ENCODE assay signal across 23 mouse cellular contexts in the genomic region with DNA sequence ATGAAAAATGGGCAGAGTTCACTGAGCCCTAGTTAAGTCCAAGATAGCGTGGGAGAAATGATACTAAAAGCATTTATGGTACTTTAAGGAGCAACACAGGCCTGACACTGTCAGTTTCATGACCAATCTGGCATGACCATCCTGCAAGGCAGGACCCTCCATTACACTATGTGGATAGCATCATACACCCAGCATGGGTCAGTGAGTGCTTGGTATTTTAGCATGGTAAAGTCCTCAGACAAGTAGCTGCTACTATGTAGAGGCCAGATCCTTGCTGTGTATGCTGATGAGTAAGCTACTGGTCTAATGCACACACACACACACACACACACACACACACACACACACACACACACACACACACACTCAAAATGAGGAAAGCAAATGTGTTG.
"Had no signal": no experiment of that assay in that cellular context is flagged by ENCODE, and none has a peak within 500 bp of the region (broad histone marks: within the 10 kb centered on the region; RNA-seq: fewer than 3 reads in every experiment).

No protein-coding gene starts in this region.

- DNase-seq: gastrocnemius, adult 2 months; gastrocnemius, postnatal 10 days; gastrocnemius, postnatal 25 days; heart, adult 18-20 months; heart, postnatal 10 days; heart, postnatal 4 days; kidney, postnatal 14 days; liver; liver, embryonic 13.5 days had no signal

- H3K4me1 ChIP-seq: heart, embryonic 10.5 days; heart, embryonic 12.5 days; hindbrain, embryonic 10.5 days; hindbrain, embryonic 13.5 days; hindbrain, embryonic 15.5 days; intestine, embryonic 15.5 days; limb, embryonic 10.5 days; limb, embryonic 12.5 days; liver, embryonic 13.5 days; liver, embryonic 15.5 days had no signal

- H3K4me2 ChIP-seq: heart, embryonic 12.5 days; hindbrain, embryonic 13.5 days; hindbrain, embryonic 15.5 days; intestine, embryonic 15.5 days; limb, embryonic 12.5 days; liver, embryonic 11.5 days; liver, embryonic 13.5 days; liver, embryonic 15.5 days had no signal

- H3K27ac ChIP-seq: gastrocnemius, adult 2 months; heart, embryonic 10.5 days; hindbrain, embryonic 10.5 days; hindbrain, embryonic 13.5 days; hindbrain, embryonic 15.5 days; intestine, embryonic 15.5 days; layer of hippocampus, adult 2 months; left cerebral cortex, adult 2 months; limb, embryonic 10.5 days; limb, embryonic 12.5 days; liver, embryonic 13.5 days; liver, embryonic 15.5 days had no signal

- H3K27me3 ChIP-seq: heart, embryonic 12.5 days; hindbrain, embryonic 13.5 days; hindbrain, embryonic 15.5 days; intestine, embryonic 15.5 days; limb, embryonic 12.5 days; liver, embryonic 13.5 days; liver, embryonic 15.5 days had no signal

- H3K36me3 ChIP-seq: heart, embryonic 10.5 days; heart, embryonic 12.5 days; hindbrain, embryonic 10.5 days; hindbrain, embryonic 13.5 days; hindbrain, embryonic 15.5 days; intestine, embryonic 15.5 days; limb, embryonic 10.5 days; limb, embryonic 12.5 days; liver, embryonic 13.5 days; liver, embryonic 15.5 days had no signal

- H3K4me3 ChIP-seq: gastrocnemius, adult 2 months; heart, embryonic 10.5 days; heart, embryonic 12.5 days; hindbrain, embryonic 10.5 days; hindbrain, embryonic 13.5 days; hindbrain, embryonic 15.5 days; intestine, embryonic 15.5 days; layer of hippocampus, adult 2 months; left cerebral cortex, adult 2 months; limb, embryonic 10.5 days; limb, embryonic 12.5 days; liver, embryonic 13.5 days; liver, embryonic 15.5 days had no signal

- H3K9ac ChIP-seq: heart, embryonic 12.5 days; hindbrain, embryonic 13.5 days; hindbrain, embryonic 15.5 days; intestine, embryonic 15.5 days; limb, embryonic 12.5 days; liver, embryonic 13.5 days; liver, embryonic 15.5 days had no signal

- H3K9me3 ChIP-seq: heart, embryonic 10.5 days; heart, embryonic 12.5 days; hindbrain, embryonic 10.5 days; hindbrain, embryonic 13.5 days; hindbrain, embryonic 15.5 days; intestine, embryonic 15.5 days; limb, embryonic 10.5 days; limb, embryonic 12.5 days; liver, embryonic 13.5 days; liver, embryonic 15.5 days had no signal

- ATAC-seq: inflammation-experienced regulatory T-cells, adult 6 months; intestine, embryonic 15.5 days; intestine, postnatal 0 days had no signal
